Mouse (Mus musculus) olfactory bulb, adult 2 months (tissue): ENCODE results near the gene M6pr. TPM values are rescaled to one million over a fixed set of nuclear protein-coding genes. Genes with fewer than 3 reads are reported as not detected.

ENCODE experiments used
- H3K27ac ChIP-seq: fragments of 200-500 bp; 2 replicates; pipeline ENCODE4 v1.5.1; 2012; ENCODE audit warnings: low read depth, low read length; ENCODE audit not compliant: insufficient read depth
- H3K4me1 ChIP-seq: fragments of 200-500 bp; 2 replicates; pipeline ENCODE4 v1.6.1; 2012; ENCODE audit warnings: low read length; ENCODE audit not compliant: control insufficient read depth, insufficient read depth
- H3K4me3 ChIP-seq: fragments of 200-500 bp; 2 replicates; pipeline ENCODE4 v1.5.1; 2012; ENCODE audit warnings: mild to moderate bottlenecking, low read depth, low read length, moderate library complexity; ENCODE audit not compliant: insufficient read depth
- CTCF ChIP-seq: fragments of 200-500 bp; IDR thresholded peaks from 2 replicates; pipeline ENCODE4 v1.5.1; 2012; ENCODE audit warnings: low read depth, mild to moderate bottlenecking, low read length, moderate library complexity; ENCODE audit not compliant: insufficient read depth
- POLR2A ChIP-seq: fragments of 200-500 bp; IDR thresholded peaks from 2 replicates; pipeline ENCODE4 v1.6.1; 2012; ENCODE audit warnings: mild to moderate bottlenecking, low read depth, low read length, moderate library complexity; ENCODE audit not compliant: insufficient read depth
- WGBS: fragments of 180-500 bp; shearing (Covaris S2); methylation state at CpG from one replicate; pipeline ENCODE4 v1.1.7; 2018; 5-methylcytosine and 5-hydroxymethylcytosine counted together
- polyA plus RNA-seq: library from polyadenylated mRNA; stranded (reverse); fragments of >200 nt; gene quantifications from 2 replicates; pipeline ENCODE4 v1.2.4, GENCODE M21; 2012; ENCODE audit warnings: low replicate concordance; ENCODE audit not compliant: missing spikeins, insufficient read depth, insufficient read length

Gene M6pr
- not detected in 2 replicates for polyA plus RNA-seq

GRCm38 (mm10) chr6:122308505-122309393, at the start of gene M6pr:
M6pr (plus strand) TSS chr6:122308720.
- Histone ChIP-seq H3K4me1 (no peaks in the 10 kb centered on the region), H3K27ac (0 out of 2 replicates have a peak within 1 kb of the TSS, but pooled peaks have one; percentile 43), H3K4me3 (peak within 1 kb of the TSS; percentile 82)
- TF ChIP-seq CTCF (peak; percentile 62), POLR2A (peak; percentile 63; the same call in 1 of the 2 replicates)
- under 1% methylated on average over 49 of the region's 49 CpGs for WGBS

- no peak overlapping the region for H3K27ac ChIP-seq
- no peak for TF ChIP-seq POLR2A
- no peak for TF ChIP-seq CTCF
- 95% methylated on average over 8 of the region's 8 CpGs for WGBS
- H3K4me1 ChIP-seq, result no peaks in the 10 kb centered on the region
- no peak overlapping the region for H3K4me3 ChIP-seq
These were observed 46.0 kb upstream of the M6pr start for GRCm38 (mm10) chr6:122262543-122262942.

- Histone ChIP-seq H3K4me3 (no peak overlapping the region), H3K27ac (no peak overlapping the region), H3K4me1 (no peaks in the 10 kb centered on the region)
- WGBS, result 31% methylated on average over 3 of the region's 3 CpGs
- TF ChIP-seq POLR2A (no peak), CTCF (no peak)
These were observed 40.0 kb upstream of the M6pr start for GRCm38 (mm10) chr6:122268561-122268960.

GRCm38 (mm10) chr6:122269170-122269569, 39.4 kb upstream of the M6pr start:
- H3K27ac ChIP-seq, result no peak overlapping the region
- no peaks in the 10 kb centered on the region for H3K4me1 ChIP-seq
- no peak overlapping the region for H3K4me3 ChIP-seq
- TF ChIP-seq CTCF (no peak), POLR2A (no peak)
- 95% methylated on average over 4 of the region's 4 CpGs for WGBS

- Histone ChIP-seq H3K27ac (no peak overlapping the region), H3K4me1 (no peaks in the 10 kb centered on the region), H3K4me3 (no peak overlapping the region)
- TF ChIP-seq POLR2A (no peak), CTCF (no peak)
- WGBS, result 69% methylated on average over 11 of the region's 11 CpGs
These were observed 38.4 kb upstream of the M6pr start for GRCm38 (mm10) chr6:122270152-122270551.

- 76% methylated on average over 5 of the region's 5 CpGs for WGBS
- Histone ChIP-seq H3K4me1 (no peaks in the 10 kb centered on the region), H3K4me3 (no peak overlapping the region), H3K27ac (no peak overlapping the region)
- TF ChIP-seq CTCF, result no peak
- TF ChIP-seq POLR2A, result no peak
These were observed 34.0 kb upstream of the M6pr start for GRCm38 (mm10) chr6:122274546-122274945.

GRCm38 (mm10) chr6:122276565-122276964, 32.0 kb upstream of the M6pr start:
- H3K27ac ChIP-seq, result no peak overlapping the region
- TF ChIP-seq CTCF (no peak), POLR2A (no peak)
- no peak overlapping the region for H3K4me3 ChIP-seq
- 51% methylated on average over 7 of the region's 7 CpGs for WGBS
- no peaks in the 10 kb centered on the region for H3K4me1 ChIP-seq

GRCm38 (mm10) chr6:122282782-122283181, 25.7 kb upstream of the M6pr start, which contains the start of gene Klrg1:
Klrg1 (minus strand) TSS chr6:122282882.
- Histone ChIP-seq H3K27ac (no peak within 1 kb of the TSS), H3K4me3 (no peak within 1 kb of the TSS), H3K4me1 (no peaks in the 10 kb centered on the region)
- WGBS, result 87% methylated on average over 6 of the region's 6 CpGs
- TF ChIP-seq CTCF, result no peak

- TF ChIP-seq CTCF, result no peak
- no peak for TF ChIP-seq POLR2A
- H3K27ac ChIP-seq, result no peak overlapping the region
- no peak overlapping the region for H3K4me3 ChIP-seq
- no peaks in the 10 kb centered on the region for H3K4me1 ChIP-seq
- WGBS, result 87% methylated on average over 2 of the region's 2 CpGs
These were observed 25.1 kb upstream of the M6pr start for GRCm38 (mm10) chr6:122283429-122283828.
